In the genomic region with DNA sequence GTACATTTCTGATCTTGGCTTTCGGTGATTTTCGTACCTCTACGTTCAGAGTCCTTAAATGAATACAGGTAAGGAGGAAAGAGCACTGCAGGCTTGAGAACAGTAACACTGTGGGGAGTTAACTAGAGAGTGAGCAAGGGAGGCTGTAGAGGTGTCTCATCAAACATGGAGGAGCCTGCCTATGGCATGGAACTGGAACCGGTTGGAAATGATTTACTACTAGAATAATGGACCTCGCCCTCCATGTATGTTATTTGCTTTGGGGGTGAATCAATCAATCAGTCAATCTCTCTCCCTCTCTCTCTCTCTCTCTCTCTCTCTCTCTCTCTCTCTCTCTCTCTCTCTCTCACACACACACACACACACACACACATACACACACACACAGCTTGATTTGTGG, we compare ENCODE assay signal across 24 mouse cellular contexts.
A peak's percentile ranks its signal among the peaks of the same experiment; 100 is the strongest.
DNase-seq lines count a peak whose midpoint lies in the region; ATAC-seq and TF ChIP-seq lines count a peak whose summit lies in the region.
"Had no signal": no experiment of that assay in that cellular context is flagged by ENCODE, and none has a peak within 500 bp of the region (broad histone marks: within the 10 kb centered on the region; RNA-seq: fewer than 3 reads in every experiment).

No protein-coding gene starts in this region.

- H3K4me2 ChIP-seq in liver, embryonic 12.5 days = no peak overlapping the region
- no peak overlapping the region for H3K4me2 ChIP-seq in liver, postnatal 0 days (ENCODE audit: low read depth, low read length)
- no peak overlapping the region for H3K4me2 ChIP-seq in liver, embryonic 11.5 days
- H3K4me2 ChIP-seq: embryonic facial prominence, embryonic 12.5 days; forebrain, embryonic 13.5 days; forebrain, embryonic 15.5 days had no signal

- no peak for TF ChIP-seq EP300 in liver, postnatal 0 days (IDR thresholded peaks at IDR 0.05; ENCODE audit: low read depth)

- WGBS in liver, adult 2 months = 62% methylated on average over 5 of the region's 5 CpGs
- 77% methylated on average over 5 of the region's 5 CpGs for WGBS in liver, embryonic 12.5 days (ENCODE audit: insufficient replicate concordance)
- 79% methylated on average over 5 of the region's 5 CpGs for WGBS in liver, postnatal 0 days (ENCODE audit: insufficient replicate concordance)
- WGBS in liver, embryonic 11.5 days = 91% methylated on average over 5 of the region's 5 CpGs

- DNase-seq in heart, adult 11 months = peak; percentile 16
- no peak for DNase-seq in heart, adult 18-20 months
- peak; percentile 56 for DNase-seq in liver, adult 2 months (ENCODE audit: extremely low read depth, low read depth, low spot score)
- DNase-seq in liver, postnatal 0 days = no peak
- no peak for DNase-seq in liver, embryonic 11.5 days (ENCODE audit: low spot score)
- DNase-seq: adrenal gland, adult 8-10 months; adrenal gland, postnatal 14 days; adrenal gland, postnatal 36 days; B cell, adult 2 months; cerebellum, adult 11-12 months; cerebellum, adult 2 months; cerebellum, adult 9-10 months; cerebellum, postnatal 10 days; cerebellum, postnatal 25 days had no signal

- H3K9ac ChIP-seq in liver, adult 2 months (ENCODE audit: low read depth, low read length) = no peak overlapping the region
- no peak overlapping the region for H3K9ac ChIP-seq in liver, embryonic 12.5 days
- H3K9ac ChIP-seq in liver, postnatal 0 days (replicated peaks) = no peak overlapping the region
- H3K9ac ChIP-seq in liver, embryonic 11.5 days (ENCODE audit: low read depth, low read length) = no peak overlapping the region
- H3K9ac ChIP-seq: embryonic facial prominence, embryonic 12.5 days; forebrain, embryonic 13.5 days; forebrain, embryonic 15.5 days had no signal

- ATAC-seq in liver, embryonic 12.5 days = no peak
- ATAC-seq in liver, postnatal 0 days = peak; percentile 87
- ATAC-seq in liver, embryonic 11.5 days (replicated peaks; ENCODE audit: low FRiP score) = no peak
- ATAC-seq: activated CD4-positive, CD25-positive, alpha-beta regulatory T cell, adult 4 months; CD4-positive, CD25-positive, alpha-beta regulatory T cell, adult 4 months; forebrain, embryonic 13.5 days; forebrain, embryonic 15.5 days; Patski had no signal

- no peak for TF ChIP-seq CTCF in liver, adult 2 months (IDR thresholded peaks at IDR 0.05; ENCODE audit: low read depth, low read length)
- TF ChIP-seq CTCF in liver, postnatal 0 days (IDR thresholded peaks at IDR 0.05; ENCODE audit: low read depth) = no peak

- H3K9me3 ChIP-seq in liver, embryonic 12.5 days (replicated peaks) = no peaks in the 10 kb centered on the region
- no peaks in the 10 kb centered on the region for H3K9me3 ChIP-seq in liver, postnatal 0 days (ENCODE audit: low read length)
- H3K9me3 ChIP-seq in liver, embryonic 11.5 days (ENCODE audit: control insufficient read depth, low read length) = no peaks in the 10 kb centered on the region
- H3K9me3 ChIP-seq: embryonic facial prominence, embryonic 10.5 days; embryonic facial prominence, embryonic 12.5 days; forebrain, embryonic 13.5 days; forebrain, embryonic 15.5 days; G1E had no signal

- peaks cover 11% of the 10 kb centered on the region; the same call in 1 of the 2 replicates for H3K4me1 ChIP-seq in liver, adult 2 months (ENCODE audit: control insufficient read depth, insufficient read depth, low read length)
- H3K4me1 ChIP-seq in liver, embryonic 12.5 days = no peaks in the 10 kb centered on the region
- H3K4me1 ChIP-seq in liver, postnatal 0 days (ENCODE audit: insufficient read depth) = peaks cover 3% of the 10 kb centered on the region
- H3K4me1 ChIP-seq in liver, embryonic 11.5 days (replicated peaks; ENCODE audit: control insufficient read depth, insufficient read depth, low read length) = no peaks in the 10 kb centered on the region
- H3K4me1 ChIP-seq: embryonic facial prominence, embryonic 10.5 days; forebrain, embryonic 13.5 days; forebrain, embryonic 15.5 days had no signal

- H3K27me3 ChIP-seq in liver, adult 2 months (ENCODE audit: control insufficient read depth, insufficient read depth, low read length) = no peaks in the 10 kb centered on the region
- H3K27me3 ChIP-seq in liver, embryonic 12.5 days (replicated peaks) = no peaks in the 10 kb centered on the region
- no peaks in the 10 kb centered on the region for H3K27me3 ChIP-seq in liver, postnatal 0 days (ENCODE audit: insufficient read depth, low read length)
- no peaks in the 10 kb centered on the region for H3K27me3 ChIP-seq in liver, embryonic 11.5 days (replicated peaks; ENCODE audit: control insufficient read depth, insufficient read depth, low read length)
- H3K27me3 ChIP-seq: CH12.LX; embryonic facial prominence, embryonic 12.5 days; forebrain, embryonic 13.5 days; forebrain, embryonic 15.5 days; Patski had no signal

- no peaks in the 10 kb centered on the region for H3K36me3 ChIP-seq in liver, adult 2 months (ENCODE audit: control insufficient read depth, insufficient read depth, low read length)
- H3K36me3 ChIP-seq in liver, embryonic 12.5 days = no peaks in the 10 kb centered on the region
- H3K36me3 ChIP-seq in liver, postnatal 0 days (replicated peaks; ENCODE audit: insufficient read depth, low read length) = no peaks in the 10 kb centered on the region
- no peaks in the 10 kb centered on the region for H3K36me3 ChIP-seq in liver, embryonic 11.5 days (ENCODE audit: control insufficient read depth, insufficient read depth, low read length)
- H3K36me3 ChIP-seq: embryonic facial prominence, embryonic 12.5 days; forebrain, embryonic 15.5 days; G1E had no signal

- TF ChIP-seq POLR2A in liver, adult 2 months (IDR thresholded peaks at IDR 0.05; ENCODE audit: extremely low read depth, insufficient read depth, low read length) = no peak

- peaks cover 18% of the 10 kb centered on the region; the same call in 1 of the 2 replicates for H3K79me2 ChIP-seq in liver, adult 2 months (ENCODE audit: control insufficient read depth, insufficient read depth, low read length)

- H3K27ac ChIP-seq in liver, adult 2 months (replicated peaks; ENCODE audit: insufficient read depth, low read depth, low read length) = no peak overlapping the region
- no peak overlapping the region for H3K27ac ChIP-seq in liver, embryonic 12.5 days
- H3K27ac ChIP-seq in liver, postnatal 0 days (ENCODE audit: low read depth) = peak overlapping the region; percentile 56; the same call in 1 of the 2 replicates
- no peak overlapping the region for H3K27ac ChIP-seq in liver, embryonic 11.5 days (ENCODE audit: low read depth, low read length)
- H3K27ac ChIP-seq: embryonic facial prominence, embryonic 10.5 days; embryonic facial prominence, embryonic 12.5 days; forebrain, embryonic 13.5 days; forebrain, embryonic 15.5 days had no signal

- H3K4me3 ChIP-seq in liver, adult 2 months (ENCODE audit: insufficient read depth, low read depth, low read length) = no peak overlapping the region
- H3K4me3 ChIP-seq in liver, embryonic 12.5 days = no peak overlapping the region
- no peak overlapping the region for H3K4me3 ChIP-seq in liver, postnatal 0 days (ENCODE audit: low read depth, low read length)
- H3K4me3 ChIP-seq in liver, embryonic 11.5 days (ENCODE audit: low read depth, low read length) = no peak overlapping the region
- H3K4me3 ChIP-seq: embryonic facial prominence, embryonic 10.5 days; embryonic facial prominence, embryonic 12.5 days; forebrain, embryonic 13.5 days; forebrain, embryonic 15.5 days had no signal

Comparison
In these comparisons a context has a peak if more than half of its experiments do, and no peak if none do; other contexts are left out.
1. DNase-seq: peak in heart, adult 11 months (single experiment) and liver, adult 2 months (single experiment); none in heart, adult 18-20 months (0 of 2), liver, postnatal 0 days (single experiment) and liver, embryonic 11.5 days (single experiment).